Mouse (Mus musculus) heart, adult 2 months (tissue): ENCODE results near the gene Gm10375.
"Not testable (repeated sequence)": the region's sequence is repeated elsewhere in the genome, so short reads cannot be mapped to it uniquely, and the experiment has no call there.

Experiments
- CTCF ChIP-seq: fragments of 200-600 bp; IDR thresholded peaks from 2 replicates; pipeline ENCODE4 v1.8.1; 2022; ENCODE audit warnings: antibody characterized with exemption, mild to moderate bottlenecking, moderate library complexity
- EP300 ChIP-seq: fragments of 200-500 bp; IDR thresholded peaks from 2 replicates; pipeline ENCODE4 v1.6.1; 2011; ENCODE audit warnings: low read depth, low read length, control low read depth; ENCODE audit not compliant: insufficient read depth
- POLR2A ChIP-seq: fragments of 200-500 bp; IDR thresholded peaks from 2 replicates; pipeline ENCODE4 v1.6.1; 2011; ENCODE audit warnings: mild to moderate bottlenecking, low read depth, low read length, control low read depth; ENCODE audit not compliant: insufficient read depth

GRCm38 (mm10) chr14:43577969-43578368 is 29.8 kb downstream of the Gm10375 start:
- not testable (repeated sequence) for TF ChIP-seq EP300, CTCF, POLR2A
